Mouse (Mus musculus) spleen, adult 2 months (tissue): ENCODE results near the gene Fbxl18.

ENCODE experiments used
- CTCF ChIP-seq: fragments of 200-500 bp; IDR thresholded peaks from 2 replicates; pipeline ENCODE4 v1.5.1; 2011; ENCODE audit warnings: mild to moderate bottlenecking, inconsistent platforms; ENCODE audit not compliant: insufficient read depth, insufficient read length, insufficient replicate concordance; ENCODE audit errors: extremely low read depth
- POLR2A ChIP-seq: fragments of 200-500 bp; IDR thresholded peaks from 2 replicates; pipeline ENCODE4 v1.6.1; 2011; ENCODE audit warnings: low read depth, low read length, inconsistent platforms

DNA sequence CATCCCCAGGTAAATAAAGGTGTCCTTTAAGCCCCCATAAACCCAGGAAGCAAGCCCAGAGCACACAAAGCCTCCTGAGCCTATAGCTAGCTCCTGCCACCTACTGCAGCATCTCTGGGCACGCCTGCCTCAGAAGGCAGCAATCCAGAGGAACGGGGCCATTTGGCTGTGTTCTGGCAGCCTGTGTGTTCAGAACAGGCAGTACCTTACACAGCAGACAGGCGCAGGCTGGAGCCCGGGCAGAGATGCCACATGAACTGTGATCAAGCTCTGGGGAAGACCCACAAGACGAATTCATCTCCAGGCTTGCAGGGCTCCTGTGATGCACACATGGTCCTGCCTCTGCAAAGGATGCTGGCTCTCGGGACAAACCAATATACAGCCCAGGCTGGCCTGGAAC is 15.0 kb downstream of the Fbxl18 start:
- TF ChIP-seq CTCF, result no peak
- no peak for TF ChIP-seq POLR2A
